Comparison of ENCODE assay signal across 14 mouse cellular contexts in the genomic region with DNA sequence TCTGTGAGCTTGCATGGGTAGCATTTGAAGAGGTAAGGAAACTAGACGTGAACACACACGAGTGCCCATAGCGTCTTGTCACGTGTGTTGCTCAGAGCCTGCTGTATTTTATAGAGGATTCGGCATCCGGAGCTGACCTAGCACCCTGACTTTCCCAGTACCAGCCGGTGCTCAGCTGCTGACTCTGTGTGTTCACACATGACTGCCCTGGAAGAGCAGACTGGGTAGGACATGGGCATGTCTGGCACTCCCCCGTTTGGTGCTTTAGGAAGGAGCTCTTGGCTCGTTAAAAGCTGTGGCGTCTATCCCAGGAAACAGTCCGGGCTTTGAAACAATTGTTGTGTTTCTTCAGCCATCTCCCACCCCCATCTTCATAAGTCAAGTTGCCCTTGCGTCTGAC. TPM values are rescaled to one million over a fixed set of nuclear protein-coding genes. Genes with fewer than 3 reads are reported as not detected.
A peak's percentile ranks its signal among the peaks of the same experiment; 100 is the strongest.
DNase-seq lines count a peak whose midpoint lies in the region; ATAC-seq and TF ChIP-seq lines count a peak whose summit lies in the region.
"Had no signal": no experiment of that assay in that cellular context is flagged by ENCODE, and none has a peak within 500 bp of the region (broad histone marks: within the 10 kb centered on the region; RNA-seq: fewer than 3 reads in every experiment).

No protein-coding gene starts in this region.

- H3K36me3 ChIP-seq in hindbrain, embryonic 12.5 days = no peaks in the 10 kb centered on the region
- H3K36me3 ChIP-seq in hindbrain, embryonic 10.5 days = 0 out of 2 replicates have a peak, but pooled peaks cover 5% of the 10 kb centered on the region
- no peaks in the 10 kb centered on the region for H3K36me3 ChIP-seq in hindbrain, embryonic 16.5 days (ENCODE audit: control insufficient read depth, insufficient read depth, low read length)
- H3K36me3 ChIP-seq: heart, embryonic 13.5 days had no signal

- TF ChIP-seq CTCF in Patski (IDR thresholded peaks at IDR 0.05) = no peak
- no peak for TF ChIP-seq CTCF in cerebellum, adult 2 months (IDR thresholded peaks at IDR 0.05; ENCODE audit: borderline replicate concordance, insufficient read depth, low read depth, low read length)

- H3K4me1 ChIP-seq in hindbrain, embryonic 12.5 days = peaks cover 50% of the 10 kb centered on the region
- peaks cover 55% of the 10 kb centered on the region for H3K4me1 ChIP-seq in hindbrain, embryonic 10.5 days (replicated peaks)
- H3K4me1 ChIP-seq in hindbrain, embryonic 16.5 days (ENCODE audit: control insufficient read depth, insufficient read depth, low read depth, low read length) = peaks cover 31% of the 10 kb centered on the region
- peaks cover 3% of the 10 kb centered on the region; the same call in 1 of the 2 replicates for H3K4me1 ChIP-seq in cerebellum, adult 2 months (ENCODE audit: control insufficient read depth, insufficient read depth, low read length)

- TF ChIP-seq POLR2A in cerebellum, adult 2 months (IDR thresholded peaks at IDR 0.05; ENCODE audit: borderline replicate concordance, insufficient read depth, low read length) = no peak

- POLR2A ChIA-PET in Patski (lab: Charles Lee) = interaction anchor here (0.6 to 0.9 kb wide), 3 partner anchors 18 to 57 kb away, joined by 3 read pairs; no protein-coding TSS in a partner anchor

- no peak overlapping the region for H3K4me3 ChIP-seq in hindbrain, embryonic 12.5 days
- no peak overlapping the region for H3K4me3 ChIP-seq in hindbrain, embryonic 10.5 days
- no peak overlapping the region for H3K4me3 ChIP-seq in hindbrain, embryonic 16.5 days (ENCODE audit: low read length)
- no peak overlapping the region for H3K4me3 ChIP-seq in cerebellum, adult 2 months (replicated peaks; ENCODE audit: insufficient read depth, low read depth, low read length)
- H3K4me3 ChIP-seq: heart, embryonic 13.5 days; midbrain, embryonic 13.5 days had no signal

- CTCF ChIA-PET in Patski (lab: Charles Lee) = interaction anchor here (1.5 kb wide), 1 partner anchor 24 kb away, joined by 4 read pairs; no protein-coding TSS in a partner anchor

- H3K27me3 ChIP-seq in hindbrain, embryonic 12.5 days = no peaks in the 10 kb centered on the region
- H3K27me3 ChIP-seq in hindbrain, embryonic 10.5 days (ENCODE audit: insufficient read depth, poor library complexity, severe bottlenecking) = no peaks in the 10 kb centered on the region
- no peaks in the 10 kb centered on the region for H3K27me3 ChIP-seq in Patski
- H3K27me3 ChIP-seq in hindbrain, embryonic 16.5 days (replicated peaks; ENCODE audit: control insufficient read depth, insufficient read depth, low read length) = no peaks in the 10 kb centered on the region
- H3K27me3 ChIP-seq in cerebellum, adult 2 months (ENCODE audit: control insufficient read depth, insufficient read depth, low read length) = no peaks in the 10 kb centered on the region
- H3K27me3 ChIP-seq: heart, embryonic 13.5 days; midbrain, embryonic 13.5 days had no signal

- no peak for ATAC-seq in hindbrain, embryonic 12.5 days (ENCODE audit: low FRiP score)
- ATAC-seq in Patski = peak; percentile 87
- ATAC-seq in hindbrain, embryonic 16.5 days = peak; percentile 64; the same call in 1 of the 2 replicates
- ATAC-seq in megakaryocyte, adult 5-6 weeks (ENCODE audit: poor library complexity, severe bottlenecking) = no peak
- ATAC-seq: midbrain, embryonic 13.5 days had no signal

- no peak overlapping the region for H3K4me2 ChIP-seq in hindbrain, embryonic 12.5 days (replicated peaks)
- no peak overlapping the region for H3K4me2 ChIP-seq in hindbrain, embryonic 16.5 days (ENCODE audit: low read length)
- H3K4me2 ChIP-seq: heart, embryonic 13.5 days; midbrain, embryonic 13.5 days had no signal

- no peak for DNase-seq in hindbrain, embryonic 10.5 days (ENCODE audit: low spot score)
- DNase-seq in Patski (ENCODE audit: low read depth, low spot score) = no peak
- DNase-seq in kidney, postnatal 10 days = peak; percentile 69
- DNase-seq in layer of hippocampus, postnatal 36 days = no peak
- DNase-seq in cerebellum, adult 2 months = no peak
- DNase-seq: adrenal gland, adult 8-10 months; right cerebral cortex, postnatal 14 days; thymus, adult 2 months had no signal

- H3K27ac ChIP-seq in hindbrain, embryonic 12.5 days = 0 out of 2 replicates have a peak overlapping the region, but pooled peaks have one; percentile 23
- no peak overlapping the region for H3K27ac ChIP-seq in hindbrain, embryonic 10.5 days
- H3K27ac ChIP-seq in hindbrain, embryonic 16.5 days (ENCODE audit: low read depth, low read length) = no peak overlapping the region; the same call in 1 of the 2 replicates
- H3K27ac ChIP-seq in cerebellum, adult 2 months (ENCODE audit: insufficient read depth, low read length) = no peak overlapping the region
- H3K27ac ChIP-seq: midbrain, embryonic 13.5 days had no signal

- H3K9ac ChIP-seq in hindbrain, embryonic 12.5 days = no peak overlapping the region
- H3K9ac ChIP-seq in hindbrain, embryonic 16.5 days (ENCODE audit: low read depth, low read length) = no peak overlapping the region
- H3K9ac ChIP-seq: heart, embryonic 13.5 days; midbrain, embryonic 13.5 days had no signal

- in situ Hi-C loops in Patski (cut with MboI; ENCODE audit: low pct_unique_long_range_greater_than_20kb) = no loop called here

- WGBS in hindbrain, embryonic 12.5 days = 79% methylated on average over 12 of the region's 12 CpGs
- 88% methylated on average over 12 of the region's 12 CpGs for WGBS in hindbrain, embryonic 10.5 days
- WGBS in hindbrain, embryonic 16.5 days = 68% methylated on average over 12 of the region's 12 CpGs
- WGBS in cerebellum, adult 2 months = 10% methylated on average over 12 of the region's 12 CpGs

- no peaks in the 10 kb centered on the region for H3K9me3 ChIP-seq in hindbrain, embryonic 12.5 days (replicated peaks)
- no peaks in the 10 kb centered on the region for H3K9me3 ChIP-seq in hindbrain, embryonic 10.5 days
- H3K9me3 ChIP-seq in hindbrain, embryonic 16.5 days (ENCODE audit: control insufficient read depth, low read length) = no peaks in the 10 kb centered on the region
- H3K9me3 ChIP-seq: heart, embryonic 13.5 days; midbrain, embryonic 13.5 days had no signal

RNA-seq across cellular contexts. Expression of a gene that starts 19.6 kb away (rescaled TPM):
- 93.8 and 103 TPM in 2 replicates for polyA plus RNA-seq in hindbrain, embryonic 12.5 days (2016; fragmentation: Nextera tagmentation; extraction: Ambion mirVana)
- 71.4 and 78.2 TPM in 2 replicates for polyA plus RNA-seq in hindbrain, embryonic 10.5 days (2016; fragmentation: Nextera tagmentation; extraction: Ambion mirVana)
- 108 TPM for polyA plus RNA-seq in Patski (2021)
- 35.4 and 57.3 TPM in 2 replicates for polyA plus RNA-seq in hindbrain, embryonic 16.5 days (2015; fragmentation: Nextera tagmentation; extraction: Ambion mirVana)
- total RNA-seq in megakaryocyte, adult 5-6 weeks (2015) = not detected in 2 replicates
- total RNA-seq in megakaryocyte, adult 5-6 weeks (2017) = not detected in 2 replicates
- total RNA-seq in layer of hippocampus, postnatal 36 days (2021) = 10 to 100 TPM; 63.9 to 69.6 TPM
- polyA plus RNA-seq in cerebellum, adult 2 months (2012; rRNA removed) = 11.9 and 12.1 TPM in 2 replicates
- total RNA-seq: neutrophil, adult 5-6 weeks had no signal

Comparison
In these comparisons a context has a peak if more than half of its experiments do, and no peak if none do; other contexts are left out.
1. ATAC-seq: peak in Patski (single experiment) and hindbrain, embryonic 16.5 days (single experiment); none in hindbrain, embryonic 12.5 days (single experiment) and megakaryocyte, adult 5-6 weeks (single experiment).